Mouse (Mus musculus) neural tube, embryonic 12.5 days (tissue): ENCODE results near the gene Shbg. TPM values are rescaled to one million over a fixed set of nuclear protein-coding genes. Genes with fewer than 3 reads are reported as not detected.
A peak's percentile ranks its signal among the peaks of the same experiment; 100 is the strongest.

Experiments used
- ATAC-seq: fragments of 200-750 bp; cut with Nextera tagmentation; 2 replicates; pipeline ENCODE4 v1.8.0; 2017; ENCODE audit warnings: low read depth, mild to moderate bottlenecking, moderate TSS enrichment, moderate library complexity; ENCODE audit not compliant: low FRiP score
- H3K27ac ChIP-seq: fragments of 300-500 bp; sonication (generic); 2 replicates; pipeline ENCODE4 v1.5.1; 2016
- H3K27me3 ChIP-seq: fragments of 300-500 bp; sonication (generic); replicated peaks from 2 replicates; pipeline ENCODE4 v1.6.1; 2016; ENCODE audit warnings: mild to moderate bottlenecking
- H3K36me3 ChIP-seq: fragments of 300-500 bp; sonication (generic); 2 replicates; pipeline ENCODE4 v1.6.1; 2016; ENCODE audit warnings: mild to moderate bottlenecking
- H3K4me1 ChIP-seq: fragments of 300-500 bp; sonication (generic); 2 replicates; pipeline ENCODE4 v1.6.1; 2016
- H3K4me2 ChIP-seq: fragments of 300-500 bp; sonication (generic); replicated peaks from 2 replicates; pipeline ENCODE4 v1.6.1; 2016; ENCODE audit warnings: mild to moderate bottlenecking
- H3K4me3 ChIP-seq: fragments of 300-500 bp; sonication (generic); 2 replicates; pipeline ENCODE4 v1.5.1; 2016
- H3K9ac ChIP-seq: fragments of 300-500 bp; sonication (generic); 2 replicates; pipeline ENCODE4 v1.6.1; 2016; ENCODE audit warnings: mild to moderate bottlenecking
- H3K9me3 ChIP-seq: fragments of 300-500 bp; sonication (generic); 2 replicates; pipeline ENCODE4 v1.6.1; 2016; ENCODE audit warnings: mild to moderate bottlenecking
- WGBS: fragments of 180-500 bp; shearing (Covaris S2); methylation state at CpG from one replicate; pipeline ENCODE4 v1.1.7; 2016; 5-methylcytosine and 5-hydroxymethylcytosine counted together
- polyA plus RNA-seq: library from polyadenylated mRNA; unstranded; fragments of >200 nt; fragmentation: Nextera tagmentation; extraction: Ambion mirVana; gene quantifications from 2 replicates; pipeline ENCODE4 v1.2.1, GENCODE M21; 2016

Gene Shbg
- polyA plus RNA-seq, 1 experiment from 2014 or later: not detected

- H3K9ac ChIP-seq: no peak overlapping the region
- H3K27me3 ChIP-seq: no peaks in the 10 kb centered on the region
- H3K27ac ChIP-seq: no peak overlapping the region
- ATAC-seq: no peak
- WGBS: 96% methylated on average over 8 of the region's 8 CpGs
- no peak overlapping the region for H3K4me3 ChIP-seq
- H3K9me3 ChIP-seq: no peaks in the 10 kb centered on the region
- peaks cover 63% of the 10 kb centered on the region for H3K36me3 ChIP-seq
- no peak overlapping the region for H3K4me2 ChIP-seq
- H3K4me1 ChIP-seq: no peaks in the 10 kb centered on the region
Observed at GRCm38 (mm10) chr11:69590622-69591021, 27.1 kb downstream of the Shbg start.

GRCm38 (mm10) chr11:69589207-69589834 is 28.4 kb downstream of the Shbg start:
- no peak overlapping the region for H3K4me3 ChIP-seq
- H3K4me1 ChIP-seq: no peaks in the 10 kb centered on the region
- WGBS: 95% methylated on average over 22 of the region's 22 CpGs
- peaks cover 60% of the 10 kb centered on the region for H3K36me3 ChIP-seq
- no peaks in the 10 kb centered on the region for H3K9me3 ChIP-seq
- no peak overlapping the region for H3K27ac ChIP-seq
- no peak overlapping the region for H3K9ac ChIP-seq
- no peak overlapping the region for H3K4me2 ChIP-seq
- no peaks in the 10 kb centered on the region for H3K27me3 ChIP-seq
- no peak for ATAC-seq

GRCm38 (mm10) chr11:69585718-69586325 is 31.9 kb downstream of the Shbg start:
- Histone ChIP-seq H3K36me3 (peaks cover 43% of the 10 kb centered on the region), H3K27ac (no peak overlapping the region), H3K4me2 (no peak overlapping the region), H3K4me3 (no peak overlapping the region), H3K9ac (no peak overlapping the region), H3K27me3 (no peaks in the 10 kb centered on the region), H3K9me3 (no peaks in the 10 kb centered on the region), H3K4me1 (peaks cover 7% of the 10 kb centered on the region)
- ATAC-seq: no peak
- WGBS: 81% methylated on average over 7 of the region's 7 CpGs

- peaks cover 35% of the 10 kb centered on the region for H3K36me3 ChIP-seq
- ATAC-seq: no peak
- no peak overlapping the region for H3K4me2 ChIP-seq
- H3K27me3 ChIP-seq: no peaks in the 10 kb centered on the region
- H3K9ac ChIP-seq: no peak overlapping the region
- no peak overlapping the region for H3K27ac ChIP-seq
- no peak overlapping the region for H3K4me3 ChIP-seq
- no peaks in the 10 kb centered on the region for H3K9me3 ChIP-seq
- WGBS: 97% methylated on average over 13 of the region's 13 CpGs
- H3K4me1 ChIP-seq: peaks cover 7% of the 10 kb centered on the region
Observed at GRCm38 (mm10) chr11:69584937-69585336, 32.8 kb downstream of the Shbg start.

GRCm38 (mm10) chr11:69584008-69584407 is 33.7 kb downstream of the Shbg start:
- H3K36me3 ChIP-seq: peaks cover 26% of the 10 kb centered on the region
- no peak for ATAC-seq
- WGBS: 85% methylated on average over 7 of the region's 7 CpGs

GRCm38 (mm10) chr11:69582230-69582805 is 35.4 kb downstream of the Shbg start:
- Histone ChIP-seq H3K9ac (0 out of 2 replicates have a peak overlapping the region, but pooled peaks have one; percentile 75), H3K27me3 (no peaks in the 10 kb centered on the region), H3K4me3 (no peak overlapping the region), H3K4me1 (peaks cover 21% of the 10 kb centered on the region), H3K36me3 (peaks cover 9% of the 10 kb centered on the region), H3K4me2 (peak overlapping the region; percentile 83), H3K27ac (no peak overlapping the region), H3K9me3 (no peaks in the 10 kb centered on the region)
- no peak for ATAC-seq
- 63% methylated on average over 9 of the region's 9 CpGs for WGBS

More at GRCm38 (mm10) chr11:69584008-69584407, 33.7 kb downstream of the Shbg start:
- no peak overlapping the region for H3K9ac ChIP-seq
- no peak overlapping the region for H3K27ac ChIP-seq
- no peaks in the 10 kb centered on the region for H3K9me3 ChIP-seq
- no peaks in the 10 kb centered on the region for H3K27me3 ChIP-seq
- peaks cover 7% of the 10 kb centered on the region for H3K4me1 ChIP-seq
- no peak overlapping the region for H3K4me3 ChIP-seq
- no peak overlapping the region for H3K4me2 ChIP-seq

- H3K27ac ChIP-seq: 0 out of 2 replicates have a peak overlapping the region, but pooled peaks have one; percentile 28
- H3K4me3 ChIP-seq: peak overlapping the region; percentile 74
- peak overlapping the region; percentile 83 for H3K4me2 ChIP-seq
- whole genome bisulfite sequencing: 0% methylated on average over 8 of the region's 8 CpGs
- H3K4me1 ChIP-seq: peaks cover 26% of the 10 kb centered on the region
- ATAC-seq: no peak
- H3K36me3 ChIP-seq: peaks cover 4% of the 10 kb centered on the region
- H3K27me3 ChIP-seq: no peaks in the 10 kb centered on the region
- peak overlapping the region; percentile 75 for H3K9ac ChIP-seq
- no peaks in the 10 kb centered on the region for H3K9me3 ChIP-seq
Observed at GRCm38 (mm10) chr11:69581814-69582213, 35.9 kb downstream of the Shbg start.

GRCm38 (mm10) chr11:69581147-69581688 is 36.5 kb downstream of the Shbg start:
- under 1% methylated on average over 36 of the region's 36 CpGs for WGBS

GRCm38 (mm10) chr11:69580572-69581146 is 37.0 kb downstream of the Shbg start:
- H3K4me1 ChIP-seq: peaks cover 34% of the 10 kb centered on the region
- ATAC-seq: peak; percentile 25; the same call in 1 of the 2 replicates
- under 1% methylated on average over 25 of the region's 25 CpGs for WGBS
- no peaks in the 10 kb centered on the region for H3K27me3 ChIP-seq
- H3K4me3 ChIP-seq: peak overlapping the region; percentile 74
- H3K36me3 ChIP-seq: no peaks in the 10 kb centered on the region
- no peaks in the 10 kb centered on the region for H3K9me3 ChIP-seq
- peak overlapping the region; percentile 75 for H3K9ac ChIP-seq
- peak overlapping the region; percentile 71 for H3K27ac ChIP-seq
- H3K4me2 ChIP-seq: peak overlapping the region; percentile 83

More at GRCm38 (mm10) chr11:69581147-69581688, 36.5 kb downstream of the Shbg start:
- no peaks in the 10 kb centered on the region for H3K9me3 ChIP-seq
- no peaks in the 10 kb centered on the region for H3K27me3 ChIP-seq
- H3K4me1 ChIP-seq: peaks cover 30% of the 10 kb centered on the region
- H3K27ac ChIP-seq: peak overlapping the region; percentile 71
- no peaks in the 10 kb centered on the region; the same call in 1 of the 2 replicates for H3K36me3 ChIP-seq
- H3K9ac ChIP-seq: peak overlapping the region; percentile 75
- peak; percentile 75 for ATAC-seq
- H3K4me2 ChIP-seq: peak overlapping the region; percentile 83
- H3K4me3 ChIP-seq: peak overlapping the region; percentile 74

GRCm38 (mm10) chr11:69580091-69580514 is 37.6 kb downstream of the Shbg start, which contains the start of the genes Wrap53 and Trp53:
Gene Wrap53 (minus strand): TSS chr11:69580255.
Gene Trp53 (plus strand): TSS chr11:69580359.
- H3K4me2 ChIP-seq: peak within 1 kb of the TSS; percentile 83
- H3K4me1 ChIP-seq: peaks cover 34% of the 10 kb centered on the region
- WGBS: under 1% methylated on average over 13 of the region's 13 CpGs
- peak; percentile 69 for ATAC-seq
- H3K4me3 ChIP-seq: peak within 1 kb of the TSS; percentile 74
- H3K36me3 ChIP-seq: 0 out of 2 replicates have a peak, but pooled peaks cover 1% of the 10 kb centered on the region
- H3K9ac ChIP-seq: peak within 1 kb of the TSS; percentile 75
- H3K27ac ChIP-seq: peak within 1 kb of the TSS; percentile 71
- no peaks in the 10 kb centered on the region for H3K27me3 ChIP-seq
- no peaks in the 10 kb centered on the region for H3K9me3 ChIP-seq

GRCm38 (mm10) chr11:69579128-69580017 is 38.3 kb downstream of the Shbg start:
- whole genome bisulfite sequencing: 3% methylated on average over 39 of the region's 39 CpGs
- H3K9ac ChIP-seq: peak overlapping the region; percentile 75
- no peaks in the 10 kb centered on the region for H3K9me3 ChIP-seq
- peak overlapping the region; percentile 74 for H3K4me3 ChIP-seq
- H3K27ac ChIP-seq: peak overlapping the region; percentile 71
- H3K27me3 ChIP-seq: no peaks in the 10 kb centered on the region
- H3K36me3 ChIP-seq: peaks cover 7% of the 10 kb centered on the region; the same call in 1 of the 2 replicates
- peak; percentile 87 for ATAC-seq
- H3K4me1 ChIP-seq: peaks cover 34% of the 10 kb centered on the region
- H3K4me2 ChIP-seq: peak overlapping the region; percentile 83
